Mouse (Mus musculus) cerebellum, postnatal 4 days (tissue): ENCODE data around the gene Islr2.

Experiments used
- DNase-seq, 2 experiments: peaks; one replicate each; pipeline ENCODE4 v3.0.0; 2022; ENCODE audit warnings: low spot score in 2 of 2, mixed read lengths in 1 of 2

Gene Islr2

DNA sequence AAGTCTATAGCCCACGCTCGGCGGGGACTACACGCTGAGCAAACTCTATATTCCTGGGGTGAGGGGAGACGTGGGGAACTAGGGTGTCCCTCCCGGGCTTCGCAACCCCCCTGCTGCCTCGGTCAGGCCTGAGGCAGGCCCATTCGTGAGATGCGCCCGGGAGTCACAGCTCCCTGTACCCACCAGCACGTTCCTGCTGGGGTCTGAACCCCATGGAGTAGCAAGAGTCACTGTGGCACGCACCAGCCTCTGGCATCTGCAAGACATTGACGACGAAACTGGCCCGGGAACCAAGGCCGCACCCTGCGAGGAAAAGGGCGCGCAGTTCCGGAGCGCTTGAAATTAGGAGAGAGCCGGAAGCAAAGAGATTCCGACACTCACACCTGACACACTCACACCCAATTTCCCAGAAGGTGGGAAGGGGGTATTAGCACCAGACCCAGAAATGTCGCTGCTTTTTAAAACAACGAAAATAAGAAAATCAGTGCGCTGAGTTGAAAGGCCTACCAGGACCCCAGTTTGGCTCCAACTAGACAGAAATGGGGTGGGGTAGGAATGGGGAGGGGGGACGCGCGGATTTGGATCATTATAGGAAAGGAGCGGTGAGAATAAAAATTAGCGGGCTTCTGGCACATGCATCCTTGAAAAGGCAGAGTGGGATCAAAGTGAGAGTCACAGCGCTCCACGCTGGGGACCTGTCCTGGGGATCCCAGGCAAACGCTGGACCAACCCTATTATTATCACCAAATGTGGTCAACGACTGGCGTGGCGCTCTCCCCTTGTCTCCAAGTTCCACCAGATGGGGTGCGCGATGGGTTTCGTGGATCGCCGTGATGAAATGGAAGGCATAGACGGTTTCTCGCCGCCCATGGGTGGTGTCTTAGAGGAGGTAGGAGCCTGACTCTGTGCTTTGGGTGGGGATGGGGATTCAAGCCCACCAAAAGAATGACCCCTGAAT lies 7.2 kb downstream of the Islr2 start:
- DNase-seq = no peak

DNA sequence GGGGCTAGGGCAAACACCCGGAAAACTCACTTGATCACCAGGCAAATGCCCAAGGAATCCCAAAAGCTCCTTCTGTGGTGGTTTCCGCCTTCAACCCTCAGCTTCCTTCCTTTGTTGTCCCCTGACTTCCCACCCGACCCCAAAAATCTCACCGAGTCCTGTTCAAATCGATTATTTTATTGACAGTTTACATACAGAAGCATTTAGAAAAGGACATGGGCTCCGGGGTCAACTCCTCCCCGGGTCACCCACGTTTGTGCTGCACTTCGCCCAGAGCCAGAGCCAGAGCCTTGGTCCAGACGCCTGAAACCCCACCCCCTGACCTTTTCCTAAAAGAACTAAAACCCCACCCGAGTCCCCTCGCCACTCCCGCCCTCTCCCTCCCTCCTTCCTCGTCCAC lies 8.0 kb downstream of the Islr2 start:
- no peak for DNase-seq

DNA sequence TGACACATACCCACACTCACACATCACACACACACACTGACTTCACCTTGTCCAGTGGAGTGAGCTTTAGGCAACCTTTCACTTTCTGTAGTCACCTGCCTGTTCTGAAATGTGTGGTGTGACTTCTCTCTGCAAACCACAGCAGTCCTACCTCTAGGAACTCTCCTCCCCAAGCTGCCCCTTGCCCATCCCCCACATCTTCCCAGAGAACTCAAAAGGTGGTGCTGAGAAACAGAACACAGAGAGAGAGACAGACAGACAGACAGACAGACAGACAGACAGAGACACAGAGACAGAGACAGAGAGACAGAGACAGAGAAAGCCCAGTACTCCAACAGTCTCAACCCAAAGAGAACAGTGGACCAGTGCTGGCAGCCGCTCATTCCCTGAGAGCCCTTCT lies 8.4 kb downstream of the Islr2 start:
- DNase-seq = no peak

- no peak for DNase-seq
Measured at GRCm38 (mm10) chr9:58194222-58194621, 9.9 kb downstream of the Islr2 start.

DNA sequence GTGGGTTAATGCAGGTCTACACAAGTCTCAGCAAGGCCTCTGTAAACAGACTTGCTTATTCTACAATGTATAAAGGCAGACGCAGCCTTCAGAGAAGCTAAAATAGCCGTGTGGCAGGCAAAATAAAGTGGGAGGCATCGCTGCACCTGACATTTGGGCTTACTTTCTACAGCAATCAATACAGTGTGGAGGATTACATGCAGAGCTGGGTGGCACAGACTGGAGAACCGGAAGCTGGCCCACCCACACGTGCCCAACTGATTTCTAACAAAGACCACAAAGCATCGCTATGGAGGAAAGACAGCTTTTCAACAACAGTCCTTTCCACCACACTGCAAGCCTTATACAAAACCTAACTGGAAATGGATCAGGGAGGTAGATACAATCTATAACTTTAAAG lies 19.7 kb downstream of the Islr2 start:
- DNase-seq = no peak

GRCm38 (mm10) chr9:58179390-58179789 lies 24.7 kb downstream of the Islr2 start:
- DNase-seq = no peak

DNA sequence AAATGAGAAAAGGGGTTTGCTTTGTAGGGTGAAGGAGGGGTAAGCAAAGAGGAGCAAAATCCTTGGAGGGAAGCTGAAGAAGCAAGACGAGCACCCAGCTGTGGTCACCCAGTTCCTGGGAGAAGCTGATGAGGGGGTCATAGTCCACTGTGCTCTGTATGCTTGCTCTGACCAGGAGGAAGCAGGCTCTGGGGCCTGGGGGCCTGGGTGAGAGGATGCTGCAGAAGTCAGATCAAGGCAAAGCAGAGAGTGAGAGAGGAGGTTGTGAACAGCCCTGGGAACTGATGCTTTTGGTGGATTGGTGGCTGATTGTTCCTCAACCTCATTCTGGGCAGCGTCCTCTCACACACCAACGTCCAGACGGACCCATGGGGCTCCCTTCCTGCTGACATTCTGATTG lies 27.0 kb downstream of the Islr2 start:
- DNase-seq = no peak

- no peak for DNase-seq
Measured at GRCm38 (mm10) chr9:58175745-58176487, 28.2 kb downstream of the Islr2 start.

- DNase-seq = no peak
Measured at GRCm38 (mm10) chr9:58174818-58175251, 29.3 kb downstream of the Islr2 start.

- DNase-seq = no peak
Measured at GRCm38 (mm10) chr9:58172863-58173262, 31.3 kb downstream of the Islr2 start.

DNA sequence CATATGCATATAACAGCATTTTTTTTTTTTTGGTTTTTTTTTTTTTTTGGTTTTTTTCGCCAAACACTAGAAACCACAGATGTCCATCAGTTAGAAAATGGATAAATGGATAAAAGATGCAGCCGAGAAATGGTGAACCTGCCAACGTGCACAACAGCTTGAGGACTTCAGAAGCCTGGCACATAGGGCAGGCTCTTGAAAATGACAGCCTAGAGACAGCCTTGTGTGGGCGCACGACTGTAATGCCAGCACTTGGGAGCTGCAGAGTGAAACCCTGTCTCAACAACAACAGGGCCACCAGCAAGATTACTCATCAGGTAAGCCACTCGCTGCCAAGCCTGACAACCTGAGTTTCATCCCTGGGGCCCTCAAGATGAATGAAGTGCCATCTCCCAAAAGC lies 34.7 kb downstream of the Islr2 start:
- no peak for DNase-seq

- no peak for DNase-seq
Measured at GRCm38 (mm10) chr9:58168880-58169279, 35.2 kb downstream of the Islr2 start.

DNA sequence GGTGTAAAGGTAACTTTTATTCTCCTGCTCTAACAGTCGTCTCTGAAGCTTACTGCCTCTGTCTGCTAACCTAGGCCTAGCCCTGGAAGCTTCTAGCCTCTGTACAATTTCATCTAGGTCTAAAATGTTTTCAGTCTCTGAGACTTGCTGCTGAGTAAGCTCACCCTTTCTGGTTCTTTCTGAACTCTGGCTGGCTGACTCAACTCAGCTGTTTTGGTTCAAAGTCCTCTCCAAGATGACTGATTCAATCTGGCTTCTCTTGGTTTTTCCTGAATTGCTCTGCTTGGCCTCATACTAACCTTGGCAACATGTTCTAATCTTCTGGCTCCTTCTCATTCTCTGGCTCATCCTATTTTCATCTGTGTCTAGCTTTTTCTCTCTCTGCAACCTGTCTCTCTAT lies 38.3 kb downstream of the Islr2 start:
- no peak for DNase-seq

GRCm38 (mm10) chr9:58163146-58163545 lies 41.0 kb downstream of the Islr2 start:
- no peak for DNase-seq

- no peak for DNase-seq
Measured at GRCm38 (mm10) chr9:58162173-58162572, 41.9 kb downstream of the Islr2 start.

DNA sequence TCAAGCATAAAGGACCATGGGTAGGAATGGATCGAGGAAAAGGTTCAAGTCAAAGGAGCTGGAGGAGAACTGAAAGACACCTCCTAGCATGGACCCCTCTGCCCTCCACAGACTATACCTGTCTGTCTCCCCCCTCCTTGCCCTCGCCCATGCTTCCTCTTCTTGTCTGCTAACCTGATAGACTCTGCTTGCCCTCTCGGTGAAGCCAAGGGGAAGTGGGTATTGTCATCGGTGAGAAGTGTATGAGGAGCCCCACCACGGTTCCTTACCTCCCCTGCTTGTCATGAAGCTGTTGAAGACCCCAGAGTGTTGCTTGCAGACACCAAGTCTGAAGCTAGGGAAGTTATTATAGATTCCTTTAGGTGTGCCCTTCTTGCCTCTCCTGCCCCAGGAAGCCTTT lies 43.8 kb downstream of the Islr2 start:
- no peak for DNase-seq

DNA sequence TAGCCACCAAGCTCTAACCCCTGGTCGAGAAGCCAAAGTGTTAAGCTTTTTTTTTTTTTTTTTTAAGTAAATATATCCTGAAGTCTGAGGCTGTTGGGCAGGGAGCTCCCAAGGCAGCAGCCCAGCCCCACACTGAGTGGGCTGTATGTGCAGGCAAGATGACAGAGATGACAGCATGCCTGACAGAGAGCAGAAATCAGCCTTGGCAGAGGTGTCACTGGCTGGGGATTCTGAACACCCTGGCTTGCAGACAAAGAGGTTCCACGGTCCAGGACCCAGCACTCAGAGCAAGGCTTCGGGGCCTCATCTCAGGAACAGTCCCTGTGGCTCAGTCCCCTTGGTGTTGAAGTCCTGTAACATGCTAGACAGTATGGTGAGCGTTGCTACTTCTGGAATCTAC lies 44.3 kb downstream of the Islr2 start:
- no peak for DNase-seq

GRCm38 (mm10) chr9:58158541-58159311 lies 45.4 kb downstream of the Islr2 start:
- no peak for DNase-seq

DNA sequence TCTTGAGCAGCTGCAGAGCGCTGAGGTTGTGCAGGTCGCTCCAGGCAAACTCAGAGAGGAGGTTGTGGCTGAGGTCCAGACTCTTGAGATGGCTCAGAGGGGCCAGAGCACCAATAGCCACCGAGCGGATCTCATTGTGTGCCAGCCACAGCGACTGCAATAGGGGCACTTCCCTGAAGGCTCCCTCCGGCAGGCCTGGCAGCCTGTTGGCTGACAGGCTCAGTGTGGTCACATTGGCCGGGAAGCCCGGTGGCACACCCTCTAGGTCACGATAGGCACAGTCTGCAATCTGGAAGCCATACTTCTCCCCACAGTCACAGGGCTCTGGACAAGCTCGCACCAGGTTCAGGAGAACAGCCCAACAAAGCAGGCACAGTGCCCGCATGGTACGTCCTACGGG lies 46.3 kb downstream of the Islr2 start:
- DNase-seq = no peak

DNA sequence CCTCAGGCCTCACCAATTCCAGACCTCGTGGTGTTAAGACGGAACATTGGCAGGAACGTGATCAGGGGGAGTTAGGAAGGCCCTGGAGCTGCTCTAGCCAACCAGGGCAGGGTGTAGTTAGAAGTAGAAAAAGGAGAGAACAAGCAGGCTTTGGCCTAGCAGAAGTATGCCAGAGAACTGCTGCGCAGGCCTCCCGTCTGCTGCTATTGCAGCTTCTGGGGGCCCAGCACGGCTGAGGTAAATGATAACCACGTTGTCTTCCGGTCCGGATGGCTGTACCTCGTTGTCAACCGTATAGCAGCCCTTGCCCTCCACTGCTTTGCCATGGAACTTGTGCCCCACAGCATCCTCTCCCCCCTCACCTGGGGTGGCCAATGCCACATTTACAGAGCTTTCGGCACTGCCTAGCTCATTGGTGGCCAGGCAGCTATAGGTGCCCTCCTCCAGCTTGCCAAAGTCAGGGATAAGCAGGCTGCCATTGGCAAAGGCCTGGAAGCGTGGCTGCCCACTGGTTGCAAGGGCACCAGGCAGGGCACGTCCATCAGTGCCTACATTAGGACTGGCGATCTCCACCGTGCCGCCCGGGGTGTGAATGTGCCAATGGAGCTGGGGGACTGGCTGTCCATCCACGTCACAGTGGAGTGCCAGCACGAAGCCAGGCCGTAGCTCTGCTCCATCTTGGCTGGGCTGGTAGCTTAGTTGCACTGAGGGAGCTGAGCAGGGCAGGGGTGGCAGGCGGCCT lies 47.1 kb downstream of the Islr2 start:
- DNase-seq = no peak

DNA sequence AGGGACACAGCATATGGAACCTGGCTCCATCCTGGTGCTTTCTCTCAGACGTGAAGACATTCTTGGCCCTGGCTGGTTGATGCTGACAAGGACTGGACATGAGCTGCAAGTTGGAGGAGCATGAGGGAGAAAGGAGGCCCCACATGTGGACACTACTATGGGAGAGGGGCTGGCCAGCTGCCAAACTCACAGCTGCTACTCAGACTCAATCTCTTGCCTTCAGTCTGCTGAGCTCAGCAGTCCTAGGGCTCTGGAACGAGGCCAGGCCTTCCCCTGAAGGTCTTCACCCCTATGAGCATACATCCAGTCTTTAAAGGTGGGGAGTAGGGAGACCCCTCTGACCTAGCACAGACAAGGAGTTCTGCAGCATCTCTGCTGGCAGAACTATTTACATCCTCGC lies 48.8 kb downstream of the Islr2 start:
- DNase-seq = peak; percentile 45 to 83
